Mouse (Mus musculus) embryo, embryonic 10.5 days (tissue): Measurements from ENCODE around the gene Cdsn.

Experiments
- DNase-seq: peaks from one replicate; pipeline ENCODE4 v3.0.0-alpha.2; 2015; ENCODE audit warnings: low spot score

Gene Cdsn

DNA sequence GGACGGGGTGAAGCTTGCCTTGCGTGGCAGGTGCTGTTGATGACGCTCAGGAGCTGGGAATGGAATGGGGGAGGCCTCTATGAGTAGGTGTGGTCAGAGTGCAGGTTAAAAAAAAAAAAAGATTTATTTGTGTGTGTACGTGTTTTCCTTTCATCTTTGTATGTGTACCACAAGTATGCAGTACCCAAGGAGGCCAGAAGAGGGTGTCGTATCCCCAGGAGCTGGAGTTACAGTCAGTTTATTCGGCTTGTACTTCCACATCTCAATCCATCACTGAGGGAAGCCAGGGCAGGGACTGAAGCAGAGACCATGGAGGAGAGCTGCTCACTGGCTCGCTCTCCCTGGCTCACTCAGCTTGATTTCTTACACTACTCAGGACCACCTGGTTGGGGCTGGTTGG is 19.5 kb downstream of the Cdsn start:
- DNase-seq: no peak

DNA sequence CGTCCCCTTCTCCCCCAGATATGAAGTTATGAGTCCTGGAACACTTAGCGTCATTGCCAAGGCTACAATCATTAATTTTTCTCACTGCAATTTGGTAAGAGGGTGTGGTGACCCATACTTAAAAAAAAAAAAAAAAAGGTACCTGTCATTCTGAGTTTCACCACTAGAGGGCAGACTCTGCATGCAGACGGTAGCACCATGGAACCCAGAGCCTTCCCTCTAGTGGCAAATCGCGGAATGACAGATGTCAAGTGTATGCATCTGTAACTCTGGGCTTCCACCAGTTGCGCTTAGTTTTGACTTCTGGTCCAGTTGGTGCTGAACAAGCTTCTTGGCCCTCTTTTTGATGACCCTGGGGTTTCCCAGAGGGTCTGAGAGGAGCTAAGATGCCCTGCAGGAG is 26.3 kb downstream of the Cdsn start:
- peak; percentile 93 for DNase-seq

DNA sequence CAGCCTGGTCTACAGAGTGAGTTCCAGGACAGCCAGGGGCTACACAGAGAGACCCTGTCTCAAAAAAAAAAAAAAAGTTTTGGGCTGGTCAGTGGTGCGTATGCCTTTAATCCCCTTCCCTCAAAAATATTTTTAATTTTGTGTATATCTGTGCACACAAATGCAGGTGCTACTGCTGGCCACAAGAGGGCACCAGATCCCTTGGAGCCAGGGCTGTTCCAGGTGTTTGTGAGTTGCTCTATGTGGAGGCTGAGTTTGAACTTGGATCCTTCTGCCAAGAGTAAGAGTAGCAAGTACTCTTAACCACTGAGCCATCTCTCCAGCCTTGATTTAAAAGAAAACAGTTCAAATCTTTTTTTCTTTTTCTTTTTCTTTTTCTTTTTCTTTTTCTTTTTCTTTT is 31.0 kb downstream of the Cdsn start:
- DNase-seq: no peak

DNA sequence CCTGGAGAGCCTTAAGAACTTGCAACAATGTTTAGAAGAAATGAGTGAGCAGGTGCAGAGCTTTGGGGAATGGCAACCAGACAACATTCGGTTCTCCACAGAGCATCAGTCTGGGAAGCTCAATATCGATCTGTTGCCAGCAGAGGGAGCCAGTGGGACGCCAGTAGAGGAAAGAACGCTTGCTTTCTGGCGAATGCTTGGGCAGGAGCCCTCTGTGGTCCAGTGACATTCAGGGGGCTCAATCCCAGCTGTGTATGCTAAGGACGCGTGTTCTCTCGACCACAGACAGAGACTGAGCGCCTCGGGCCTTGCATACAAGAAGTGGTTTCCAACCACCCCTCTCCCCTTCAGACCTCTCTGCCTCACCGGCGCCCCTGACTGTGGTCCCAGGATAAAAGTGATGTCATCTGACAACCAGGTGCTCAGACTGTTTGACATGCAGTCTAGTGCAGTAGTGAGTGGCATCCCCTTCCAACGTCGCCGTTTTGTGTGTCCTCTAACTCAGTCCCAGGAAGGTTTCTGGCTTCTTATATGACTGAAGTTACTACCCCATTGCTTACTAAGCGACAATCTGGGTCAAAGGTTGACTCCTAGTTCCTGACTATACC is 32.5 kb downstream of the Cdsn start:
- peak; percentile 90 for DNase-seq

DNA sequence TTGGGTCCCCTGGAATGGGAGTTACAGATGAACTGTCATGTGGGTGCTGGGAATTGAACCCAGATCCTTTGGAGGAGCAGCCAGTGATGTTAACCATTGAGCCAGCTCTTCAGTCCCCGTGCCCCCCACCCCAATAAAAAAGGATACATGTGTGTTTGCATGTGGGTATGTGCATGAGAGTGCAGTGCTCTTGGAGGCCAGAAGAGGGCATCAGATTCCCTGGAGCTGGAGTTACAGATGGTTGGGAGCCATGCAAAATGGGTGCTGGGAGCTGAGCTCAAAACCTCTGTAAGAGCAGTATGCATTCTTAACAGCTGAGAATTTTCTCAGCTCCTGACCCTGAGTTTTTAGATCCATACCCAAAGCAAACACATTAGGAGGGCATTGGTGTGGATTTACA is 35.4 kb downstream of the Cdsn start:
- no peak for DNase-seq

DNA sequence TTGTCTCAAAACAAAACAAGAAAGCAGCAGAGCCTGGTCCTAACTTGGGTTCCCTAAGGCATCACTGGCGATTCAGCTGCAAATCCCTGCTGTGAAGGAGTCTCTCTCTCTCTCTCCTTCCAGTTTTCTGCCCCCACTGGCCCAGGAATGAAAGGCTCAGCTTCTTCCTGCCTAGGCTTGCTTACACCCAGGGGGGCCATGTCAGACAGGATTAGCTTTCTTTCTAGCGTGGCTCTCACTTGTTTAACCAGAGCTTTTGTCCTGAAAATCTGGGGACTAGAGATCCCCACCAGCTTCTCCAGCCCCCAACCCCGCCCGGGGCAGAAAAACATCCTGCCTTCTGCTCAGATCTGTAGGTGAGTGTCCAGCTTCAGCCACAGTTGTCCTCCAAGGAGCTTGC is 36.5 kb downstream of the Cdsn start:
- DNase-seq: peak; percentile 5

DNA sequence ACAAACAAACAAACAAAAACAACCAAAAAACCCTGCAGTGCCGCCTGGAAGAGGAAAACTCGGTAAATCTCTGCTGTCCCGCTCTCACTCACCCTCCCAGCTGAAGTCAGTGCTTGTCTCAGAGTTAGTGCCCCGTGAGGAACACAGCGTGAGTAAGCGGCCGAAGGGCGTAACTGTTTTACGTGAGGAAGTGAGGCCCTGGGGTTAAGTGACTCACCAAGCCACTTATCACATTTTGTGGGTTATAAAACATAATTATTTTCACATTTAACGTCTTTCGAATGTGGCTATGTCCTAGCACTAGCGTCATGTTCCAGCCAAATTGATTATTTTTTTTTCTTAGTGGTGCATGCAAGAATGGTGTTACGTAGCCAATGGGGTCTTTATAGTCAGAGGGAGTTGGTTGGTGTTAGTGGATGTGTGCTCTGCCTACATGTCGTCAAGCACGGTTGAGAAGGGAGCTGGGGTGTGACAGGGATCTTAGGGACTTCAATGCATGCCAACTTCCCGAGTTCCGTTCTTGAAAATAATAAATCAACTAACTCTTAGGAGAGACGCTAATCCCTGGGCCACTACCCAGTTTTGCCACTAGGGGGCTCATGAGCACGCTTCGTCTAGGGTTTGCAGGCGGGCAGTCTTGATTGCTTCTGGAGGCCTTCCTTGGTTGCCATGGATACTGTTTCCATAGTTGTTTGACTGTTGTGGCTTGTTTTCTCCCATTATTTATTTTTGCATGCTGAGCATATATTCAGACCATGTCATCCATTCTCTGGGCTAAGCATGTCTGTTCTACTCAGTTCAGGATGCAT is 38.7 kb downstream of the Cdsn start:
- peak; percentile 89 for DNase-seq

DNA sequence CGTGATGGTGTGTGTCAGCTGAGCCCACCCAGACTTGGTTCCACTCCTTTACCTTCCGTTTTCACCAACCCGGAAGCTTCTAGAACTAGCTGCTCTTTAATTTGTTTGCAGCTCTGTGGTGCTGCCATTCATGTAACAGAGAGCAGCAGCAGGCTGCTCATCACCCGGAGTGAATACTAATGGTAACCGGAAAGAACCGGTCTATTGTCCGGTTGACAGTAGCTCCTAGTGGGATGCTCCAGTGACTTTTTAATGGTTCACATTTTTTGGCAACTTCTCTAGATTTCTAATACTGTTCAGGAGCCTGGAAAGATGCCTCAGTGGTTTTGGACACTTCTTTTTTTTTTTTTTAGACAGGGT is 39.3 kb downstream of the Cdsn start:
- DNase-seq: no peak

DNA sequence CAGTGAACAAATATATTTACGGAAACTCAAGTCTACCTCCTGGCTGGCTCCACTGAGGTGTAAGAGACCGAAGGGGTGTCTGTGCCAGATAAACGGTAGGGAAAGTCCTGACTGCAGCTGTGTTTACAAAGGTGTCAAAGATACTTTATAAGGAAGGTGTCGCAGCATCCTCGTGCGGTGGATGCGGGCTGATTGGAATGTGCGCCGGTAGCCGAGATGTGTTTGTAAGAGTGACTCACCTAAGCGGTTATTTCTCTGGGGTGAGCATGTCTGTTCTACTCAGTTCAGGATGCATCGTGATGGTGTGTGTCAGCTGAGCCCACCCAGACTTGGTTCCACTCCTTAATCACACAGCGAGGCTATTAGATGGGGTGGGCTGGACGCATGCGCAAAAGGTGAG is 39.8 kb downstream of the Cdsn start:
- no peak for DNase-seq

DNA sequence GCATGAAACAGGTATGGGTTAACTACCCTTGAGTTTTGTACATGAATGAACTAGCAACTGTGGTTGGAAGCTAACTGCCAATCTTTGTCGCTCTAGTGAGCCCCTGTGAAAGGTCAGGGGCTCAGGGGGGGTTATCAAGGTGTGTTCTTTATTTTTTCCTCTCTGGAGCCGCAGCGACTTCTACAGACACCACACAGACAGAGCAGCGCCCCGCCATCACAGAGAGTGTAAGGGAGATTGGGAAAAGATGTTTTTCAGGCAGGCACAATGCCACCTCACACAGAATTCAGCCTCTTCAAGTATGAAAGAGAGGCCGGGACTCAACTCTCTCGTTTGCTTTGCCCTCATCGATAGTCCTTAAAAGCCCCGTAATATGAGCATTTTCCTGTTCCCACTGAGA is 40.2 kb downstream of the Cdsn start:
- DNase-seq: no peak

DNA sequence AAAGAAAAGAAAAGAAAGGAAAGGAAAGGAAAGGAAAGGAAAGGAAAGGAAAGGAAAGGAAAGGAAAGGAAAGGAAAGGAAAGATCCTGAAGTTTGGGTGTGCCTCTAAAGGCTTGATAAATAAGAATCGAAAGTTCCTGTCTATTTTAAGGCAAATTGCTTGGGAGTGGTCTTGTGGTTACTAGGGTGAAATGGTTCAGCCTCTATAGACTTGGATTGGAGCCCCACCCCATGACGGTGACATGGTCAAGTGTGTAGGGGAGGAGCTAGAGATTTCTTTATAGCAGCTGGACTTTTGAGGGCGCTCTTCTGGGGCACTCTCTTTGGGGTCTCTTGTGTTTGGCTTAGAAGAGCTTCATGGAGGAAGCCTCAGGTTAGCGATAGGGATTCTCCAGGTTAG is 41.9 kb downstream of the Cdsn start:
- no peak for DNase-seq

DNA sequence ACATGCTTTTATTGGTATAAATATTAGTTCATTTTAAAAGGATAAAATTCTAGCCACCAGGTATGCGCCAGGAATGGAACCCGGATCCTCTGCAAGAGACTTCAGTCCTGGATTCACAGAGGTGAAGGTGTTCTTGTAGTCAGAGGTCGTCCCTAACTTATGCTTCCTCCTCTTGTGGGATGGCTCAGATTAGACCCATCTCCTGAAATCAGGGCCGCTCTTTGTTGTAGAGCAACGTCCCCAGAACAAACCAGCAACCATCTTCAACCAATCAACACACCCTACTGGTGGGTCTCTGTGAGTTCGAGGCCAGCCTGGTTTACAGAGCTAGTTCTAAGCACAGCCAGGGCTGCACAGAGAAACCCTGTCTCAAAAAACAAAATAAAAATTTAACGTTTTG is 42.5 kb downstream of the Cdsn start:
- DNase-seq: no peak

DNA sequence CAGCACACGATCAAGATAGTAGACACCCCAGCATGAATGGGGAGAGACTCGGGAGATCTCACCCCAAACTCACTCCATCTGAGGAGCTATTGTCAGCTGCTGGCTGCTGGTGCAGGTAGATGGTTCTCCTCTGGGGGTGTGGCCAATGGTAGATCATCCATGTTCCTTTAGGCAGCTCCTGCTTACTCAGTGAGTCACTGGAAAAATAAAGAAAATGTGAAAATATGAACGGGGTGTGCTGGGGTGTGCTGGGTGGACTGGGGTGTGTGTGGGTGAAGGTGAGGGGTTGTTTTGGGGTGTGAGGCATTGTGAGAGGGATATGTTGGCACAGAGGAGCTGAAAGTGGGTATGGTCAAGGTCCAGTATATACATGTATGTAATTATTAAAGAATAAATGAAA is 45.5 kb downstream of the Cdsn start:
- no peak for DNase-seq

DNA sequence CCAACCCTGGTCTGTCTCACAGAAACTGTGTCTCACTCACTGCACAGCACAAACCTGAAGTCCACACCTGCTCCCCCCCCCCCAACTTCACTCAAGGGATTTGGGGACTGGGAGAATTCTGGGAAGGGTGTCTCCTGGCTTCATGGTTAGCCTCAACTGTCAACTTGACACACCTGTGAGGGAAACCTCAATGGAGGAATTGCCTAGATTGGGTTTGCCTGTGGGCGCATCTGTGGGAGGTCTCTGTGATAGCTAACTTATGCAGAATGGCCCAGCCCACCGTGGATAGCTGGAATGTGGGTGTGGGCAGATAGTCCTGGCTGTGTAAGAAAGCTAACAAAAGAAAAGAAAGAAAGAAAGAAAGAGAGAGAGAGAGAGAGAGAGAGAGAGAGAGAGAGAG is 49.3 kb downstream of the Cdsn start, which contains the start of gene Sfta2:
Gene Sfta2 (plus strand): TSS at position 301 of the 400 bp plus-strand sequence.
- no peak for DNase-seq

DNA sequence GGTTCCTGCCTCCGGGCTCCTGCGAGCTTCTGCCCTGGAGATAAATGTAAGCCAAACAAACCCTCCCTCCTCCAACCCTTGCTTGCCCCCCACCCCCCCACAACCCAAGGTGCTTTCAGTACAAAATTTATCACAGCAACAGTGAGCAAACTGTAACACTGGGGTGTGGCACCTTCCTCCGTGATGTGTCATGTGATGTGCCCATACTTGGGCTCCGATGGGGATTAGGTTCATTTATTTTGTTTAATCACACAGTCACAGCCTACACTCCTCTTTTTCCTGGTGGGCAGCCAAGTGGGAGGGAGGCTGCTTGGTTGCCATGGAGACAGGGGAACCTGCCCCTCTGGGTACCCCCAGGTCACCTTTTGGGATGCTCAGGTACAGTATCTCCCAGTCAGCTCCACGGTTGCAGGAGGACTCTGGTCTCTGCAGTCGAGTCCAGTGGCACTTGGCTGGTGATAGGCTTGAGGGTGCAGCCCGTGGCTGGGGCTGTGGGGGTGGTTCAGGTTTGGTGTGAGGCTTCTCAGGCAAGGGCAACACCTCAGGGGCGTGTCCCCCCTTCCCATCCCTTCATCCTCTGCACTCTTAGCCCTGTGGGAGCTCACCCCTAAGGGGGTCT is 49.9 kb downstream of the Cdsn start:
- no peak for DNase-seq
